Mouse (Mus musculus): Measurements from ENCODE around the gene Mars2.

- TF ChIP-seq CTCF (IDR thresholded peaks at IDR 0.05; ENCODE audit: low read depth, low read length) (no peak), POLR2A (IDR thresholded peaks at IDR 0.05; ENCODE audit: extremely low read depth, insufficient read depth, low read length) (no peak)
These were observed 23.0 kb upstream of the Mars2 start for GRCm38 (mm10) chr1:55213936-55214335.
